Mouse (Mus musculus): ENCODE results near the gene Ndufa3. TPM values are rescaled to one million over a fixed set of nuclear protein-coding genes. Genes with fewer than 3 reads are reported as not detected.
A peak's percentile ranks its signal among the peaks of the same experiment; 100 is the strongest.
"Not testable (repeated sequence)": the region's sequence is repeated elsewhere in the genome, so short reads cannot be mapped to it uniquely, and the experiment has no call there.

Gene Ndufa3
- total and polyA plus RNA-seq, 2 experiments from 2014 or later = 572 to 717 TPM

DNA sequence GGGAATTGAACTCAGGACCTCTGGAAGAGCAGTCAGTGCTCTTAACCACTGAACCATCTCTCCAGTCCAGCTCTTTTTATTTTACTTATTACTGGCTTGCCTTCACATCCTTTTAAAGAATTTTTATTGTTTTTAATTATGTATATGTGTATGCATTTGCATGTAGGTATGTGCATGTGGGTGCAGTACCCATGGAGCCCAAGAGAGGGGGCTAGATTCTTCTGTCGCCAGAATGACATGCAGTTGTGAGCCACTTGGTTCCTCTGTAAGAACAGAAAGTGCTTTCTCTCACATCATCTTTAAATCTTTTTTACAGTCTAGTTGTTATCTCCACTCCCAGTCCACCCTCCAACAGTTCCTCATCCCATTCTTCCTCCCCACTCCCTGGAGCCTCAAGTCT lies 25.6 kb upstream of the Ndufa3 start:
- DNase-seq (ENCODE audit: low spot score) (no peak), ATAC-seq (no peak)
- Histone ChIP-seq H3K4me3 (ENCODE audit: low read length) (no peak overlapping the region), H3K27me3 (ENCODE audit: insufficient read depth, low read length) (no peaks in the 10 kb centered on the region), H3K9me3 (ENCODE audit: low read length) (no peaks in the 10 kb centered on the region), H3K27ac (no peak overlapping the region), H3K4me1 (ENCODE audit: insufficient read depth, low read length) (no peaks in the 10 kb centered on the region), H3K9ac (replicated peaks; ENCODE audit: low read length) (no peak overlapping the region), H3K36me3 (ENCODE audit: insufficient read depth, low read length) (no peaks in the 10 kb centered on the region), H3K4me2 (ENCODE audit: low read depth, low read length) (no peak overlapping the region)
- no peak for TF ChIP-seq CTCF (IDR thresholded peaks at IDR 0.05; ENCODE audit: low read depth)
- WGBS = 73% methylated on average over 1 of the region's 1 CpGs

GRCm38 (mm10) chr7:3593855-3594254 lies 23.3 kb upstream of the Ndufa3 start:
- no peaks in the 10 kb centered on the region for H3K27me3 ChIP-seq (ENCODE audit: insufficient read depth, low read length)
- TF ChIP-seq CTCF (IDR thresholded peaks at IDR 0.05; ENCODE audit: low read depth) = no peak
- no peaks in the 10 kb centered on the region for H3K4me1 ChIP-seq (ENCODE audit: insufficient read depth, low read length)
- H3K9ac ChIP-seq (replicated peaks; ENCODE audit: low read length) = no peak overlapping the region
- no peak for ATAC-seq
- no peaks in the 10 kb centered on the region for H3K36me3 ChIP-seq (ENCODE audit: insufficient read depth, low read length)
- H3K9me3 ChIP-seq (ENCODE audit: low read length) = no peaks in the 10 kb centered on the region
- DNase-seq (ENCODE audit: low spot score) = no peak
- H3K27ac ChIP-seq = no peak overlapping the region
- no peak overlapping the region for H3K4me2 ChIP-seq (ENCODE audit: low read depth, low read length)
- H3K4me3 ChIP-seq (ENCODE audit: low read length) = no peak overlapping the region

DNA sequence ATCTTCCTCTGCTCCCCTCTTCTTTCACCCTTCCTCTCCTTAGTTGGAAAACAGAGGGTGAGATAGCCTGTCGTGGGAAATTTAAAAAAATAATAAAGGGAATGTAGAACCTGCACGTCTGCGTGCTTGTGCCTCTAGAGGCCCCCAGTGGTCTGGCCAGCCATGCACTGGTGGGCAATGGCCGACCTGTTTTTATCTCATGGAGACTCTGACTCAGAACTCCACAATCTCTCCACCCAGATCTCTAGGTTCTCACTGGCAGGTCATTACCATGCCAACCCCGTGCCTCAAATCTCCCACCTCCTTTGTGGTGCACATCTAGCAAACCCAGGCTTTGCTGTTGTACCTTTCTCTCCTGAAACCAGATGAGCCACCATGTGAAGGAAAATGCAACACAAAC lies 22.5 kb upstream of the Ndufa3 start:
- Histone ChIP-seq H3K27ac (no peak overlapping the region), H3K36me3 (ENCODE audit: insufficient read depth, low read length) (no peaks in the 10 kb centered on the region), H3K9ac (replicated peaks; ENCODE audit: low read length) (no peak overlapping the region), H3K4me2 (ENCODE audit: low read depth, low read length) (no peak overlapping the region), H3K27me3 (ENCODE audit: insufficient read depth, low read length) (no peaks in the 10 kb centered on the region), H3K4me3 (ENCODE audit: low read length) (no peak overlapping the region), H3K4me1 (ENCODE audit: insufficient read depth, low read length) (no peaks in the 10 kb centered on the region), H3K9me3 (ENCODE audit: low read length) (no peaks in the 10 kb centered on the region)
- no peak for DNase-seq (ENCODE audit: low spot score)
- no peak for TF ChIP-seq CTCF (IDR thresholded peaks at IDR 0.05; ENCODE audit: low read depth)
- 25% methylated on average over 5 of the region's 5 CpGs for WGBS
- no peak for ATAC-seq

GRCm38 (mm10) chr7:3595146-3595545 lies 22.0 kb upstream of the Ndufa3 start:
- Histone ChIP-seq H3K9ac (replicated peaks; ENCODE audit: low read length) (no peak overlapping the region), H3K36me3 (ENCODE audit: insufficient read depth, low read length) (no peaks in the 10 kb centered on the region), H3K27ac (no peak overlapping the region), H3K4me1 (ENCODE audit: insufficient read depth, low read length) (no peaks in the 10 kb centered on the region), H3K27me3 (ENCODE audit: insufficient read depth, low read length) (no peaks in the 10 kb centered on the region), H3K9me3 (ENCODE audit: low read length) (no peaks in the 10 kb centered on the region), H3K4me2 (ENCODE audit: low read depth, low read length) (0 out of 2 replicates have a peak overlapping the region, but pooled peaks have one; percentile 16), H3K4me3 (ENCODE audit: low read length) (no peak overlapping the region)
- no peak for DNase-seq (ENCODE audit: low spot score)
- WGBS = 22% methylated on average over 9 of the region's 9 CpGs
- ATAC-seq = no peak
- no peak for TF ChIP-seq CTCF (IDR thresholded peaks at IDR 0.05; ENCODE audit: low read depth)

DNA sequence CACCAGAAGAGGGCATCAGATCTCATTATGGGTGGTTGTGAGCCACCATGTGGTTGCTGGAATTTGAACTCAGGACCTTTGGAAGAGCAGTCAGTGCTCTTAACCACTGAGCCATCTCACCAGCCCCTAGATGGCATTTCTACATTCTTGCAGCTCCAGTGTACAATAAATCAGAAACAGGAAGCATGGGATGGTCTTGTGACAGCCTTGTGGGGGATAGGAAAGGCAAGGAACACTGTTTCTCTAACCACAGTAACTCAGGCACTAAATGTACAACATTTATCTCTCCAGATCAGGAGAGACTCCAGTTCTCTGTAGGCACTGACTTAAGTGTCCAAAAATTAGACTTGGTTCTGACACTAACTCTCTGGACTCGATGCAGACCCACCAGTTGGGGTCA lies 19.4 kb upstream of the Ndufa3 start:
- H3K4me3 ChIP-seq (ENCODE audit: low read length); H3K36me3 ChIP-seq (ENCODE audit: insufficient read depth, low read length); DNase-seq (ENCODE audit: low spot score); H3K4me2 ChIP-seq (ENCODE audit: low read depth, low read length); H3K4me1 ChIP-seq (ENCODE audit: insufficient read depth, low read length); H3K27me3 ChIP-seq (ENCODE audit: insufficient read depth, low read length); H3K9me3 ChIP-seq (ENCODE audit: low read length); H3K27ac ChIP-seq; ATAC-seq; H3K9ac ChIP-seq (replicated peaks; ENCODE audit: low read length): not testable (repeated sequence)
- 64% methylated on average over 1 of the region's 1 CpGs for WGBS

- H3K27me3 ChIP-seq (ENCODE audit: insufficient read depth, low read length) = no peaks in the 10 kb centered on the region
- peak; percentile 74 for ATAC-seq
- H3K36me3 ChIP-seq (ENCODE audit: insufficient read depth, low read length) = no peaks in the 10 kb centered on the region
- H3K27ac ChIP-seq = no peak overlapping the region
- WGBS = 9% methylated on average over 4 of the region's 4 CpGs
- H3K4me1 ChIP-seq (ENCODE audit: insufficient read depth, low read length) = no peaks in the 10 kb centered on the region
- H3K9ac ChIP-seq (replicated peaks; ENCODE audit: low read length) = no peak overlapping the region
- H3K9me3 ChIP-seq (ENCODE audit: low read length) = no peaks in the 10 kb centered on the region
- peak; percentile 89 for TF ChIP-seq CTCF (IDR thresholded peaks at IDR 0.05; ENCODE audit: low read depth)
- peak; percentile 91 for DNase-seq (ENCODE audit: low spot score)
- H3K4me3 ChIP-seq (ENCODE audit: low read length) = no peak overlapping the region
- no peak overlapping the region for H3K4me2 ChIP-seq (ENCODE audit: low read depth, low read length)
These were observed 16.1 kb upstream of the Ndufa3 start for GRCm38 (mm10) chr7:3601119-3601518.

GRCm38 (mm10) chr7:3606798-3607197 lies 10.4 kb upstream of the Ndufa3 start:
- Histone ChIP-seq H3K36me3 (ENCODE audit: insufficient read depth, low read length) (no peaks in the 10 kb centered on the region), H3K9me3 (ENCODE audit: low read length) (no peaks in the 10 kb centered on the region), H3K27ac (no peak overlapping the region), H3K4me2 (ENCODE audit: low read depth, low read length) (no peak overlapping the region), H3K4me3 (ENCODE audit: low read length) (no peak overlapping the region), H3K4me1 (ENCODE audit: insufficient read depth, low read length) (no peaks in the 10 kb centered on the region), H3K27me3 (ENCODE audit: insufficient read depth, low read length) (no peaks in the 10 kb centered on the region), H3K9ac (replicated peaks; ENCODE audit: low read length) (no peak overlapping the region)
- peak; percentile 52 for TF ChIP-seq CTCF (IDR thresholded peaks at IDR 0.05; ENCODE audit: low read depth)
- DNase-seq (ENCODE audit: low spot score) (peak; percentile 52), ATAC-seq (peak; percentile 76; the same call in 1 of the 2 replicates)
- 36% methylated on average over 2 of the region's 2 CpGs for WGBS

Measured in hindbrain, postnatal 0 days (tissue).